Mouse (Mus musculus) CH12.LX (cell line): ENCODE results near the gene Vmn1r47.
A peak's percentile ranks its signal among the peaks of the same experiment; 100 is the strongest.

Experiments used
- CHD1 ChIP-seq: IDR thresholded peaks from 2 replicates; pipeline ENCODE4 v1.6.1; 2012; ENCODE audit warnings: low read depth, low read length, improper control_type of control experiment, inconsistent platforms
- CTCF ChIP-seq, 2 experiments: IDR thresholded peaks in 1 of 2; conservative IDR thresholded peaks in 1 of 2; 2 replicates each; pipeline ENCODE4 v1.5.1; 2011 to 2012; ENCODE audit warnings: low read depth in 2 of 2, low read length in 2 of 2, improper control_type of control experiment in 1 of 2, inconsistent platforms in 1 of 2, mild to moderate bottlenecking in 1 of 2, moderate library complexity in 1 of 2
- E2F4 ChIP-seq: IDR thresholded peaks from 2 replicates; pipeline ENCODE4 v1.6.1; 2011; ENCODE audit warnings: low read depth, low read length, improper control_type of control experiment; ENCODE audit not compliant: insufficient replicate concordance
- ETS1 ChIP-seq: conservative IDR thresholded peaks from 2 replicates; pipeline ENCODE4 v1.6.1; 2012; ENCODE audit warnings: low read depth, mild to moderate bottlenecking, inconsistent platforms, low read length, improper control_type of control experiment, moderate library complexity
- JUND ChIP-seq: conservative IDR thresholded peaks from 2 replicates; pipeline ENCODE4 v1.6.1; 2011; ENCODE audit warnings: low read depth, low read length, improper control_type of control experiment
- MAZ ChIP-seq: IDR thresholded peaks from 2 replicates; pipeline ENCODE4 v1.6.1; 2012; ENCODE audit warnings: low read depth, mild to moderate bottlenecking, inconsistent platforms, low read length, improper control_type of control experiment, moderate library complexity
- MEF2A ChIP-seq: IDR thresholded peaks from 2 replicates; pipeline ENCODE4 v1.6.1; 2014; ENCODE audit warnings: low read depth, mild to moderate bottlenecking, inconsistent platforms, low read length, improper control_type of control experiment, borderline replicate concordance
- POLR2A ChIP-seq: IDR thresholded peaks from 2 replicates; pipeline ENCODE4 v1.6.1; 2011; ENCODE audit warnings: low read depth, mild to moderate bottlenecking, improper control_type of control experiment, low read length
- RCOR1 ChIP-seq: conservative IDR thresholded peaks from 2 replicates; pipeline ENCODE4 v1.6.1; 2012; ENCODE audit warnings: low read depth, mild to moderate bottlenecking, inconsistent platforms, low read length, improper control_type of control experiment
- UBTF ChIP-seq: IDR thresholded peaks from 2 replicates; pipeline ENCODE4 v1.6.1; 2012; ENCODE audit warnings: low read depth, mild to moderate bottlenecking, inconsistent platforms, low read length, improper control_type of control experiment, moderate library complexity
- USF1 ChIP-seq: IDR thresholded peaks from 2 replicates; pipeline ENCODE4 v1.6.1; 2014; ENCODE audit warnings: low read depth, mild to moderate bottlenecking, inconsistent platforms, low read length, improper control_type of control experiment

- TF ChIP-seq USF1, result no peak
- no peak for TF ChIP-seq CHD1
- no peak for TF ChIP-seq POLR2A
- TF ChIP-seq ETS1, result no peak
- TF ChIP-seq RCOR1, result no peak
- no peak for TF ChIP-seq MEF2A
- peak in 1 of 2 experiments; percentile 52; a peak in 2 of 4 replicates for TF ChIP-seq CTCF (conservative IDR thresholded peaks at IDR 0.05 in 1 of 2, IDR thresholded peaks at IDR 0.05 in 1 of 2; ENCODE audit: low read depth in 2 of 2, low read length in 2 of 2)
- TF ChIP-seq JUND, result no peak
- no peak for TF ChIP-seq UBTF
- no peak for TF ChIP-seq MAZ
- no peak for TF ChIP-seq E2F4
Measured at GRCm38 (mm10) chr6:89985989-89986388, 30.0 kb upstream of the Vmn1r47 start.
